Mouse (Mus musculus): ENCODE measurements around the gene Atg9a.

- no peak for TF ChIP-seq CTCF (IDR thresholded peaks at IDR 0.05; ENCODE audit: control insufficient read depth, insufficient read depth, low read length)
- TF ChIP-seq POLR2A (IDR thresholded peaks at IDR 0.05; ENCODE audit: borderline replicate concordance, control insufficient read depth, low read depth, low read length) = no peak
Observed at GRCm38 (mm10) chr1:75136293-75136692, 55.7 kb downstream of the Atg9a start.
